Mouse (Mus musculus) embryo, embryonic 9.5 days (tissue): ENCODE data around the gene Gnmt.

Experiments used
- DNase-seq: peaks from one replicate; pipeline ENCODE4 v3.0.0-alpha.2; 2017; ENCODE audit errors: extremely low spot score

Gnmt gene

DNA sequence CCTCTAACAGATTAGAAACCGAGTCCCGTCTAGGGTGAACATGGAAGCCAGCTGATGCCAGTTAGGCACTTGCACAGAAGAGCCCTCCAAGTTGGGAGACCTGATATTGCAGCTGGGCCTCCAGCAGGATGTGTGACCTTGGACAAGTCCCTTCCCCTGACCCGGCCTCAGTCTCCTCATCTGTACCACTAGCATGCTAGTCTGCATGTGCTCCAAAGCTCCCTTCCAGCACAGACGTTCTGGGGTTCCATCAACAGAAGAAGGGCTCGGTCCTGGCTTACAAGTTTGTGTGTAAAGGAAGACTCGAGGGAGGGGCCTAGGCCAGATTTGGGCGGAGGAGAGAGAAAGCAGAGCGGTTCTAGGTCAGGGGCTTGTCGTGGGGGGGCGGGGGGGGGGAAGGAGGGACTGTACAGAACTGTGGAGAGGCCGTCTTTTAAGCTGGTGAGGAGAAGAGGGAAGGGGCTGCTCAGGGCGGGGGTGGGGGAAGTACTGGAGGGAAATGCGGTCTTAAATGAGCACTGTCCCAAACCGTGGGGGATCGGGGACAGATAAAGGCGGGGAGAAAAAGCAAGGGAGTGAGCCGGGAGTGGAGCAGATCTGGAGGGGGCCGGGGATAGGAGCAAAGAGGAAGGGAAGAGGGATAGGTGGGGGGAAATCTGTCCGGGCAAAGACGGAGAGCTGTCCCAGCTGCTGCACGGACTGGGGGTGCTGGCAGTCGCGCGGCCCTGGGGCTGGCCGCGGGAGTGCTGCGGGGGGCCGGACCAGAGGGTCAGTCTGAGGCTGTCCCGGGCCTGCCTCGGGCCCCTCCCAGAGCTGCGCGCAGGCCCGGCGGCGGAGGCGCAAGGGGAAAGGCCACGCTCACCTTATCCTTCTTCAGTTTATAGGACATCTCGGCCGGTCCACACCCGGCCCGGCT is 24.7 kb downstream of the Gnmt start:
- no peak for DNase-seq

DNA sequence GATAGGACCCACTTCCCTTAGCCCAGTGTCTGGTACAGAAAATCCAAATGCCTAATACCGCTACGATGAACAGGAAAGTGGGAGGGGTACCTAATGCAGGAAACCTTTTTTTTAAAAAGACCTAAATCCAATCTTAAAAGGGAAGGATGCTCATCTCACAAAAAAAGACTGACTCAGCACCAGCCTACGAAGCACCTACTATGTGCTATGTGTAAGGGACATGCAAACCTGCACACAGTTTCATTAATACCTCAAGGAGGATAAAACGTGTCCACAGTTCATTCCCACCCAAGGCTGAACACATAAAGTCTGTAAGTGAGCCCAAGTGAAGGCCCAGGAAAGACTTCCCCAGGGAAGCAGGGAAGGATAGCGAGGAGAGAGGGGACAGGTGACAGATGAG is 26.5 kb downstream of the Gnmt start:
- DNase-seq, result no peak

DNA sequence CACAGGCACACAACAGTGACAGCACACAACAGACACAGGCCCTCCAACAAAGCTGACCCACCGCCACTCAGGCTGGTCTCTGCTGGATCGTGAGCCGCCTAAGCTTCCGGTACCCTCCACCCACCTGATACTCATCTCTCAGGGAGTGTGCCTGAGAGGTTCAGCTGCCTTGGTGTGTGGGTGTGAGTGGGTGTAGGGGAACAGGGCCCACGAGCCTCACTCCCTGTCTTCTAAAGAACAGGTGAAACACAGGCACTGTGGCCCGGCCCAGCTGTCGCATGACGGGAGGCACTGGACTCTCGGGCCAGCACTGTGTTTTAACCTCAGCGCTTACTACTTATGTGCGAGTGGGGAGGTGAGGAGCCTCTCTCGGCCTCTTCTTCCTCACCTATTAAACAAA is 26.9 kb downstream of the Gnmt start:
- no peak for DNase-seq

- no peak for DNase-seq
Observed at GRCm38 (mm10) chr17:46701489-46701888, 27.5 kb downstream of the Gnmt start.

- no peak for DNase-seq
Observed at GRCm38 (mm10) chr17:46699912-46700311, 29.1 kb downstream of the Gnmt start.

- DNase-seq, result no peak
Observed at GRCm38 (mm10) chr17:46699245-46699644, 29.7 kb downstream of the Gnmt start.

DNA sequence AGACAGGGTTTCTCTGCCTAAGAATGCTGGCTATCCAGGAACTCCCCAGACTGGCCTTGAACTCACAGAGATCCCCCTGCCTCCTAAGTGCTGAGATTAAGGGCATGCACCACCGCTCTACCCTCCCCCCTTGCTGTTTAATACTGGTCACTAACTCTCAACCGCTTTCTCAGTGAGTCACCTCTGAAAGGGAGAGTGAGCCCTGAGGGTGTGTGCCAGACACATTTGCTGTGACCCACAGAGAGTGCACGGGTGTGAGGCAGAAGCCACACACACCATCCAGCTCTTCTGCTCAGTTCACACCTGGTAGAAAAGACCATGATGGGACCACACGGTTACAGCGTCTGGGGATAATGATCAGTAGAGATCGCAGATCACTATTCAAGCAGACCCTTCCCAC is 30.5 kb downstream of the Gnmt start:
- DNase-seq, result no peak

DNA sequence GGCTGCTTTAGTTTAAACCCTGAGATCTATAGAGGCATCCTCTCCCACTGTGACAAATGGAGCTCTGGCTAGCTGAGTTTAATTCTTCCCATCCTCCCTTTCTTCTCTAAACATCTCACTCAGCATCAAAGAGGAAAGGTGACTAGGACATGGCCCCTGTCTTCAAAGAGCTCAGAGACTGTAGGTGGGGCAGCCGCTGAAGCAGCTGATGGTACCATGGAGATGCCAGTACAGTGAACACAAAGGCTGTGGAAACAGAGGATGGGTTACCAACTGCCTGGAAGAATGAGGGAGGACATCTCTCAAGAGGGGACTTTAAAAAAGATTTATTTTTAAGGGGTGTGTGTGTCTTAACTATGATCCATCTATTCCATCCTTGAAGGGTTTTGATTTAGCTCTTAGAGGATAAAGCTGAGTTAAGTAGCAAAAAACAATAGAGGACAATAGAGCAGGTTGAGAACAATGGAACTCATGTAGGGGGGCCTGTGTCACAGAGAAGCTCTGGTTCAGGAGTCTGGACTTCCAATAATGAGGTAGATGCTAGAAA is 34.4 kb downstream of the Gnmt start:
- no peak for DNase-seq

GRCm38 (mm10) chr17:46691390-46691789 is 37.6 kb downstream of the Gnmt start:
- DNase-seq, result no peak

DNA sequence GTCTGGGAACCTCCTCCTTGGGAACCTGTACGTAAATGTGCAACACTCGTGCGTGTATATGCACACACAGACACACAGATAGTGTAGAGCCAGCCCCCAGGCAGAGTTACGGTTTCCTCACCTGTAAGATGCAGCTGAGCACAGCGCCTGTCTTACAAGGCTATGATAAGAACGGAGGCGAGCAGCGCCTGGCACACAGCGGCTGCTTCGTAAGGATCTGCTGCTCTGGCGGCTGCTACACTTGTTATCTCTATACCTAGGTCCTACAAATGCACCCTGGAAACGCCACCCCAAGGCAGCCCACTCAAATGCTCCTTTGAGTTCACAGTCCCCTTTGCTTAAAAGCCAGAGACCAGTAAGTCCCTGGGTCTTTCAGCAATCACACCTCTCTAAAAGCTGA is 38.3 kb downstream of the Gnmt start:
- DNase-seq, result no peak

- DNase-seq, result no peak
Observed at GRCm38 (mm10) chr17:46685913-46686312, 43.1 kb downstream of the Gnmt start.

DNA sequence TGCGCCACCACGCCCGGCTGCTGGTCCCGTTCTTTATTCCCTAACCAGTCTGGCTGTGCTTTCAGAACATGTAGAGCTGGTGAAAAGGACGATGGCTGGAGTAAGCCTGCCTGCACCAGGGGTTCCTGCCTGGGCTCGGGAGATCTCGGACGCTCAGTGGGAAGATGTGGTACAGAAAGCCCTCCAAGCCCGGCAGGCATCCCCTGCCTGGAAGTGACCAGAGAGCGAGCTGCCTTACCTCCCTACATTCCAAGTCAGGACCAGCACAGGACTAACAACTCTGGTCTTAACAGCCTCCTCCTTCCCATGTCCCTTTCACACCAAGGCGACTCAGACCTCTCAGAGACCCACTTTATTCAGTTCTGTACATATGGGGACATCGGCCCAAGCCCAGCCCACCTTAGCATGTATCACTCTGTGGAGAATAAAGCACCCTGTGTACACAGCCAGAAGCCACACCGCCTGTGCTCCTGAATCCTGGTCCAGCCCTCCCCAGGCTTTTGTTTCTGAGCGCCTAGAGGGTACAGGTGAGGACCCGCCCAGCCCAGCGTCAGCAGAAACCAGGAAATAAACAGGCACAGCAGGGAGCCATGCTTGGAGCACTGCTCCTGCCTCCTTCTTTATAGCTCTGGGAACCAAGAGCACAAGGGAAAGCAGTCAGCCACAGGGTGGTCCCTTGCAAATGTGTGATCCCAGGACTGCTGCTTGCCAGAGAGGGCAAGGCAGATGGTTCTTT is 46.1 kb downstream of the Gnmt start:
- no peak for DNase-seq

DNA sequence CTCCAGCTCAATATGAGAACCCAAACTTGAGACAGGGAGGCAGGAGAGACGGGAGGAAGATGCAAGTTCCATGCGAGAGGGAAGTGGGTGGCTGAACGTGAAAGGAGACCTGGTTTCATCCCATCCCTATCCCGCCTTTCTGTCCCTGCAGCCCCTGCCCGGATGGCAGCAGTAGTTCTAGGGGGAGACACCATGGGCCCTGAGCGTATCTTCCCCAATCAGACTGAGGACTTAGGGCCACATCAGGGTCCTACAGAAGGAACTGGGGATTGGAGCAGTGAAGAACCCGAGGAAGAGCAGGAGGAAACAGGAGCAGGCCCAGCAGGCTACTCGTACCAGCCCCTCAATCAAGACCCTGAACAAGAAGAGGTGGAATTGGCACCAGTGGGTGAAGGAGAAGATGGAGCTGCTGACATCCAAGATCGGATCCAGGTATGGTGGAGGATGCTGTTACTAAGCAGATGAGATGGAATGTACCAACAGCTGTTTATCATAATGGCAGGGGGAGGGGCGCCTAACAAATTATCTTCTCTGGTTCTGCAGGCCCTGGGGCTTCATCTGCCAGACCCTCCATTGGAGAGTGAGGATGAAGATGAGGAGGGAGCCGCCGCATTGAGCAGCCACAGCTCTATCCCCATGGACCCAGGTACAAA is 47.4 kb downstream of the Gnmt start:
- peak; percentile 15 for DNase-seq

DNA sequence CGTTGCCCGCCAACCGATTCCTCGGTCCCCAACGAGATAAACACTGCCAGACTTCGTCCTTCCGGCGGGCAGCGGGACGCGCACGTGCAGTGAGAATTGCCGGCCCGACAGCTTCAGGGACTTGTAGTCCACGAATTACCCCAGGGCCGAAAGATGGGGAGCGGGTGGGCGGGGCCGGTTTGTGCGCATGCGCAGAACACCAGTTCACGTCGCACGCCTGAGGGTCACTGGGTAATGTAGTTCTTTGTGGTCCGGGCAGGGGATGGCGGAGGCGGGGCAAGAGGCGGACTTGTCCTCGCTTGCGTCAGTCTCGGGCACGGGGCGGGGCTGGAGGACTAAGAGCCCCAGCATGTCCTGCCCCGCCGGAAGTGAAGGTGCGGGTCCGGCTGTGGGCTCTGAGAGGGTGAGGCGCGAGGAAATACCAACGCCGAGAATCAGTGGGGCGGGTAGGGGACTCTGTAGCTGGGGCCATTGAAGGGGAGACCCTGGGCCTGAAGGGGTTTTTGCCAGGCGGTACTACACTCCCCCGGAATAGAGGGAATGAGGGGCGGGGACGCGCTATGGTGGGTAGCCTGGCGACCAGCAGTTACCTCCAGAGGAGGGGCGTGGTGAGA is 48.1 kb downstream of the Gnmt start, which contains the start of gene Klhdc3:
Gene Klhdc3 (minus strand): TSS at position 155 of the 614 bp plus-strand sequence.
- peak; percentile 100 for DNase-seq

DNA sequence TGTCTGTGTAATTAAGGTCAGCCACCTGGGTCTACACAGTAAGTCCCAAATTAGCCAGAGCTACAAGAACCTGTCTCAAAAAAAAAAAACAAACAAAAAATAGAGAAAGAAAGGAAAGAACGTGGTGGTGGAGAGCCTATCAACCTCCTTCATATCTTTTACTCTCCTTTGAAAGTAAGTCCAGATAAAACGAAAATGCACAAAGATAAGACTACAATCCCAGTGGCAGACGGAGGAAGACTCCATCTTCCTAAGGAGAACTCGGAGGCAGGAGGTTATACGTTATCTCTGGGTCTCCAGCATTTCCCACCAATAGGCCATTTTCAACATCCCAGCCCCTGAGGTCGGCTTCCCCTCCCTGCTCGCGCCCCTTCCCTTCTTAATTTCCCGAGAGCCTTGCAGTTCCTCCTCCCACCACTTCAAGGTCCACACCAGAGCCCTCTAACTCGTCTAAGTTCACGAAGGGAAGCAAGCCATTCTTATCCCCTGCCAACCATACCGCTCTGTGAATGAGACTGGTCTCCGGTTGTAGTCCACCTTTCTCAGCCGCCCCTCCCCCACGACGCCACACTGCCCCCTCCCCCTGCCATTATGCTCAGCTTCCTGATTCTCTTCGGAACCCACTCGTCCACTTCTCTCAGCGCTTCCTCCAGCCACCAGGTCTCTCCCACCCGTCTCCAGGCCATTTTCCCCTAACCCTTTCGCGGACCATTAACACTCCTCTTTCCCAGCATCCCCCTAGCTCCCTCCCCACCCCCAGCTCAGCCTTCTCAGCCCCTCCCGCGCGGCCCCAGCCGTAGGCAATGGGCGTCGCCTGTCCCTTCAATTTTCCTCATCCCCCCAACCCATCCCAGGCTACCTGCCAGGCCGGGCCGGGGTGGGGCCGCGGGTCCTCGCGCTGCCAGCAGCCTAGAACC is 48.9 kb downstream of the Gnmt start:
- no peak for DNase-seq

DNA sequence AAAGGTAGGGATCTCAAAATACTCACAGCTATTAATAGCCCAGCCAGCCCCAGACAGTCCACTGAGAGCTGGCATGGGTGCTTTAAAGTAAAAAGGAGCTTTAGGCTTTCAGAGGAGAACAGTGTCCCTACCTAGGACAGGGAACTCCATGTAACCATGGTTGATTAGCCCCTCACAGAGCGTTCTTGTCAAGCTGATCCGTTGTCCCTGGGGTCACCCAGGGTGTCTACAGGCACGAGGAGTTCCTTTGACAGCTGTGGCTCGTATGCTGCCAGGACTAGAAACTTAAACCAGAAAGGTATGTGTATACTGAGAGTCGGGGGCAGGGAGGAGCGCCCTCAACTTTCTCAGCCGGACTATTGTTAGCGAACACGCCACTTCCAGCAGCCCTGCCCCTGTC is 50.1 kb downstream of the Gnmt start:
- no peak for DNase-seq

DNA sequence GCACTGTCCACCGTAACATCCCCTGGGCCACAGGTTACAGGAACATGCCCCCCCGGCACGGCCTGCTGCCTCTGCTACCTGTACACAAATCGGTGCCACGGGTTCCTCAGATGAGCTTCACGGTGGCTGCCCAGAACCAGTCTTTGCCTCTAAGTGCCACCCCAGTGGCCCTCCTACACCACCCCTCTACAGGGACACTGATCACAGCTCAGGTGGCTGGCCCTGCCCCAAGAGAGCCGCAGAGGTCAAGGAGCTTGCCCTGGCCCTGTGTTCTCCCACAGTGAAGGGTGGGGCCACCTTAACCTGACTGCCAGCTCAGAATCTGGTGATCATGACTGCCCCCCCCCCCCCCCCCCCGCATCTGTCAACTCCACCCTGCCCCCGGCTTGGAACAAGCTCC is 50.6 kb downstream of the Gnmt start, which contains the start of gene Mea1:
Gene Mea1 (plus strand): TSS at position 378 of the 400 bp plus-strand sequence.
- no peak for DNase-seq
